Mouse (Mus musculus) mesoderm, embryonic 11.5 days (tissue): ENCODE measurements around the gene Cldn20.

Source experiments
- DNase-seq: peaks from one replicate; pipeline ENCODE4 v3.0.0-alpha.2; 2012; ENCODE audit warnings: low read depth, low spot score

Cldn20 gene

DNA sequence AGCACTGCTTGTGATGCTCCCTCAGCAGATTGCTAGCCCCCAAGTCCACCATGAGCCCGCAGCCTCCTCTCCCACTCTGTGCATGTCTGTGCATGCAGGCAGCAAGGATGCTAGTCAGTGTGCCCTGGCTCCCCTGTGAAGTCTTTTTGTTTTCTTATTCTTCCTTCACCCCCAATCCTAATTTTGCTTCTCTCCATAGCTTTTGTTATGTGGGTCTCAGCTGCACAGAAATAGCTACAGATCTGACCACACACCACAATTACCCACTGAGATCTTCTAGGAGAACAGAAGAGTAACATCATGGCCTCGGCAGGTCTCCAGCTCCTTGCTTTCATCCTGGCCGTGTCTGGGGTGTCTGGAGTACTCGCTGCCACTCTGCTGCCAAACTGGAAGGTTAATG, at the start of gene Cldn20:
Gene Cldn20 (plus strand): TSS at position 301 of the 400 bp plus-strand sequence.
- no peak for DNase-seq

- no peak for DNase-seq
Observed at GRCm38 (mm10) chr17:3483091-3483490, 49.3 kb upstream of the Cldn20 start.

- no peak for DNase-seq
Observed at GRCm38 (mm10) chr17:3485851-3486250, 46.5 kb upstream of the Cldn20 start.

- no peak for DNase-seq
Observed at GRCm38 (mm10) chr17:3487211-3487610, 45.1 kb upstream of the Cldn20 start.

- DNase-seq, result no peak
Observed at GRCm38 (mm10) chr17:3487721-3488601, 44.4 kb upstream of the Cldn20 start.

DNA sequence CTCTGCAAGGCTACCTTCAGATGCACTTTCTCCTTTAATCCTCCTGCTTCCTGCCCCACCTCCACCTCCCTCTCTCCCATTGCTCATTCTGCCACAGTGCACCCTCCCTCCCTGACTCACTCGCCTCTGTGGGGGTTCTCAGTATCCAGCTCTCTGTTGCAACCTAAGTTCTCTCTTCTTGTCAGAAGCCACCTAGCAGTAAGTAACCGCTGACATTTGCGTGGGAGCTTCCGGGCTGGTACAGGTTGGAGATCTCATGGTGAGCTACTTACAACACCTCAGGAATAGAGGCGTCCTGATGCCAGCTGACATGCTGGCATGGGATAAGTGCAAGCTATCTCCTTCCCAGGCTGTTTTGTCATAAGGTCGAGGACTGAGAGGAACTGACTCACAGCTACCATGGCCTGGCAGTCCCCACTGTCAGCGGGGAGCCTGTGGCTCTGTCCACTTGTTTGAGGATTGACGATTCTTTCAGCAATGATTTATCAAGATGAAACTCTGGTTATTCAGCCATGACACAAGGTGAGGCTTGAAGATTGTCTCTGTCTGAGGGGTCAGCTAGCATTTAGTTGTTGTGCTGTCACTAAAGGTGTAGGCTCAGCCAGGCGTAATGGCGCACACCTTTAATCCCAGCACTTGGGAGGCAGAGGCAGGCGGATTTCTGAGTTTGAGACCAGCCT, 42.0 kb upstream of the Cldn20 start:
- no peak for DNase-seq

GRCm38 (mm10) chr17:3491065-3491464, 41.3 kb upstream of the Cldn20 start:
- DNase-seq, result no peak

DNA sequence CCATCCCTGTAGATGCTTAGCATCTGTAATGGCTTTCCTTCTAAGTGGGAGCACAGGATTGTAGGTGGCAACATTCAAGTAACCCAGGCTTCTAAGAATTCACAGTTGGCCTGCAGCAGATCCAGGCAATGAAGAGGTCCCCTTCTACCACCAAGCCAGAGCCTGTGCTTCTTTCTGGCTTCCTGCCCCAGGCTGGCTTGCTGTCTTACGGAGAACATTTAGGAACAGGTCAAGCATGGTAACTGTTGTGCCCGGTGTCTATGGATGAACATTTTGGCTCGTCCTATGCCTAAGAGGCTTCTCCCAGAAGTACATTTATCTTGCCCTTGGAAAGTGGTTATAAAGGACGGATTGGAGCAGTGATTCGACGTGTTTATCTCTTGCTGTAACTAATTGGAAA, 40.7 kb upstream of the Cldn20 start:
- DNase-seq, result no peak

GRCm38 (mm10) chr17:3495576-3495975, 36.8 kb upstream of the Cldn20 start:
- DNase-seq, result no peak

DNA sequence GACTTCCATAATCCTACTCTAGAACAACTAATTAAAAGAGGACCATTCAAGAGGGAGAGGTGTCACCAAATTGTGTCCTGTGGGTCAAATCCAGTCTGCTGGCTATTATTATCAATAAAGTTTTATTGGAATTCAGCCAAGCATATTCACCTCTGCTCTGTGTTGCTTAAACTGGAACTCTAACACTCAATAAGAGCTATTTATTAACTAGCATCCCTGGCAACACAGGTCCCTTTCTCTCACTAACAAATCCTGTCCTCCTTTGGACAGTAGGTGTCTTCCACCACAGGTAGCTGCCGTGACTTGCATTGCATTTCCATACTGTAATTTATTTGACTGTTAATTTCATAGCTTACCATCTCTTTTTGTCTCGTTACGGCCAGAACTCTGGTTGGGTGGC, 36.3 kb upstream of the Cldn20 start:
- no peak for DNase-seq

GRCm38 (mm10) chr17:3498086-3498485, 34.3 kb upstream of the Cldn20 start:
- peak; percentile 66 for DNase-seq

- no peak for DNase-seq
Observed at GRCm38 (mm10) chr17:3498580-3498979, 33.8 kb upstream of the Cldn20 start.

DNA sequence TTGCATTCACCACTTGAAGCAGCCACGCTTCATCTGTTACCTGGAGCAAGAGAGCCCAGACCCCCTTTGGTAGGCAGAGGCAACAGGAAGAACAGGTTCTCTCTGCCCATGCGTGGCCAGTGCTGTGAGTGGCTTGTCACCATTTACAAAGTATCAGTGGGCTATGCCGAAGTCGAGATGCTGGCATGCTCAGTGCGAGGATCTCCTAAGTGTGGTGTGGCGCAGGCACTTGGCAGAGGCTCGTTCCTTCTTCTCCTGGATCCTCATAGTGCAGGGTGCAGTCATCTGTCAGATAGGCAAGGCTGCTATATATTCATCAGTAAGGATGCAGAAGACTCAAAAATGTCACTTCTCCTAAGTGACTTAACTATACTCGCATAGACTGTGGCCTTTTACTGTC, 32.9 kb upstream of the Cldn20 start:
- no peak for DNase-seq

DNA sequence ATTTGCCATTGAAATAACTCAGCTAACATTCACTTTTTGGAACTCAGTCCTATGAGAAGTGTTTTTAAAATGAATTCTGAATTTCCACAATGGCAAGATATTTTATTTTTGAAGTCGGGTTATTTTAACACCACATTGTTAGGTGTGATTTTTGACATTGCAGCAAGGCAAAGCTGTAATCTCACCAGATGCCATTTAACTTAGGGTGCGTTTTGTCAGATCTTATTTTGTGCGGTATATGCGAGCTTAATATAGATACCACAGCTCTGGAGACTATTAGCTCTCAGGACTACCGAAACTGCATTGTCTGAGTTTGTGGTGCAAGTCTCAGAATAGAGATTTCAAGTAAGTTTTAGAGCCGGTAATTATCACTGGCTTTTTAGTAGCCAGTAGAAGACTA, 32.3 kb upstream of the Cldn20 start:
- no peak for DNase-seq

DNA sequence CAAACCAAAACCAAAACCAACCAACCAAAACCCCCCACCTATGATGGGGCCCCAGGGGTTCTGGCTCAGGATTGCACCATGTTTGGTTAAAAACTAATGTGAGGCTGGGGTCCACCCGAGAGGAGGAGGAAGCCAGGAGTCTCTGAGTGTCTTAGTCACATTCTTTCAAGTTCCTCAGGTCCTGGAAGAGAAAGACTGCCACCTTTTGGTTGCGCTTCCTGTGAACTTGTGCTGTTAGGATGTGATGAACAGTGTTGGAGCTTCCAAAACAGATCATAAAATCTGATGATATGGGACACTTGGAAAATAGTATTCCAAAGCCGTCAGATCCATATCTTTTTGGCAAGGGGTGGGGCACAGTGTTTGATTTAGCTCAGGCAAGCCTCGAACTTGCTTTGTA, 31.4 kb upstream of the Cldn20 start:
- no peak for DNase-seq

- DNase-seq, result no peak
Observed at GRCm38 (mm10) chr17:3505711-3506110, 26.6 kb upstream of the Cldn20 start.

- no peak for DNase-seq
Observed at GRCm38 (mm10) chr17:3506508-3506907, 25.8 kb upstream of the Cldn20 start.

DNA sequence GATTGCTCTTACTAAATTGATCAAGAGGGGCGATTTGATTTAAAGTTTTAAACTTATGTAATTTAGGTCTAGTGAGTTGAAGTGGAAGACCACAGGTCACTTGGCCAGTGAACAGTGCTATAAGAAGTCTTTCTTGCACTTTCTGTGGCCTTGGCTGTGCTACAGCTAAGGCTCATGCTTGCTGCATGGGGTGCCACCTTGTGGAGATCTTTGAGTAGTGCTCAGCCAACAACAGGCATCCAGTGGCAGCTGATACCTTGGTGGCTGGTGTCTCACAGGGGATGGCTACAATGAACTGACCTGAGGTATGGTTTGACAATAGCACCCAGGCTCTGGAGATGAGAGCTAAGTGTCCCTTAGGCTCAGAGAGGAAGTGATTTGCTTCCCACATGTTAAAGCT, 22.5 kb upstream of the Cldn20 start:
- DNase-seq, result peak; percentile 72

- no peak for DNase-seq
Observed at GRCm38 (mm10) chr17:3514316-3514715, 18.0 kb upstream of the Cldn20 start.

DNA sequence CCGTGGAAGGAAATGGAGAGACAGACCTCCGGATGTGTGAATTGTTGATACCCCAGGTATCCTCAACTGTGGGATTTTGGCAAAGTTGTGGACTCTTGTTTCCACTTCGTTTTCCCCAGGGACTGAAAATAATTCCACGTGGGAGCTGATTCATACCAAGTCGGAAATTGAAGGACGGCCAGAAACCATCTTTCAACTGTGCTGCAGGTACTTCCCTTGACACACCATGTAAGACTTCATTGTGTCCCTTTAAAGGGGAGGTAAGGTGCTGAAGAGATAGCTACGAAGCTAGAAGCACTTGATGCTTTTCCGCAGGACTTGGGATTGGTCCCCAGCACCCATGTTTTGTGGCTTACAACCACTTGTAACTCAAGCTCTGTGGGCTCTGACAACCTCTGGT, 16.5 kb upstream of the Cldn20 start:
- DNase-seq, result no peak

DNA sequence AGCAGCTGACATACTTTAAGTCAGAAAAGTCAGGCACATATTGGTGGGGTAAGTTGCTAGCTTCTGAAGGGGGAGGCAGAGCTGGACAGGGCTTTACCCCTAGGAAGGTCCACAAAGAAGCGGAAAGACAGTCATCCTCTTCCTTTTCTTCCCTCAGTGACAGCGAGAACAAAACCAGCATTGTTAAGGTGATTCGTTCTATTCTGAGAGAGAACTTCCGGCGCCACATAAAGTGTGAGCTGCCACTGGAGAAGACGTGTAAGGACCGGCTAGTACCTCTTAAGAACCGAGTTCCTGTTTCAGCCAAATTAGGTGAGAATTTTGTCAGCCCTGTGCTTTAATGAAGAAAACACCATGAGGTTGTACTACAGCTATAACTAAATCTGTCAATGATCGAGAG, 15.9 kb upstream of the Cldn20 start:
- no peak for DNase-seq

DNA sequence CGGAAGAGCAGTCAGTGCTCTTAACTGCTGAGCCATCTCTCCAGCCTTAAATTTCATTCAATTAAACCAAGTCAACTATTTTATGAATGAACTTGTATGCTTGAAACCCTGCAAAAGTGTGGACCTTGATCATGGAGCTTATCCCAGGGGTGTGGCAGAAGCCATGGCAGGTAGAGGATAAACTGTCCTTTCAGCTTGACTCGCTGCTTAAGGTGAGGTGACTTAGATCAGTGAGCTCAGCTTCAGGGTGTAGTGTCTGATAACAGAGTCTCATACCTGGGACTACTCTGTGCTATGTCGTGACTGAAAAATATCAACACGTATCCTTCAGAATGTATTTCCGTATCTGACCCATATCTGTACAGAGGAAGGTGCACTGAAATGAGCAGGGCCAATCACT, 12.0 kb upstream of the Cldn20 start:
- no peak for DNase-seq

GRCm38 (mm10) chr17:3527841-3528471, 4.4 kb upstream of the Cldn20 start:
- DNase-seq, result no peak
